Mouse (Mus musculus) liver, adult (tissue): ENCODE measurements around the gene Mael.

Experiments used
- GATA4 ChIP-seq: IDR thresholded peaks from 2 replicates; pipeline ENCODE4 v1.6.1; 2014; ENCODE audit warnings: mild to moderate bottlenecking, low read length; ENCODE audit not compliant: insufficient replicate concordance

Mael gene

DNA sequence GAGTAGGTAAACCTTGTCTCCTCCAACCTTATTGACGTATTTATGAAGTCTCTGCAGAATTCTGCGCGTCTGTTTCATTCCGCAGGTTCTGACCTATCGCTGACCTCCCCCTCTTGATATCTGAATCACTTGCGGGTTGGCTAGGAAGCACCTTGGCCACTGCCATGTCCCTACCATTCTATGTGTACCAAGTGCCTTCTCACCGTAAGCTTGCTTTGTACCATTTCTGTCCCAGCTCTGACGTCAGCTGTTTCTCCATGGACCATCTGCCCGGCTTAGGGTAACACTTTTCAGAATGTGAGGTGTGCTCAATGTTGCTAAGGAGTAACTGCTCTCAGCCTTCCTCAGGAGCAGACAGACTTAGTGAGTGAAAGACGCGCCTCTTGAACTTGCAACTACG is 67.7 kb downstream of the Mael start:
- TF ChIP-seq GATA4 = no peak

DNA sequence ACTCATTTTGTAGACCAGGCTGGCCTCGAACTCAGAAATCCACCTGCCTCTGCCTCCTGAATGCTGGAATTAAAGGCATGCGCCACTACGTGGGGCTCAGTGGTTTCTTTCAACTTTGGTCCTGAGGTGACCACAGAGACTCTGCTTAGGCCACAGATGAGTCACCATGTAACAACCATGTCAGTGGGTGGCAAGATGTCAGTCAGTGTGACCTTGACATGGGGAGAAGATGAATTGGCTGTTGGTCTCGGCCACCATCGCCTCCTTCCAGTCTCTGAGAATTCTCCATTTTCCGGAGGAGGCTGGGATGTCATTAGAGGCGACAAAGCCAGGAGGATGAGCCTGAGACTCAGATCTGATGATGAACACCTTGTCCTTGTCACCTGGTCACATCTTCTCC is 68.8 kb downstream of the Mael start:
- no peak for TF ChIP-seq GATA4

DNA sequence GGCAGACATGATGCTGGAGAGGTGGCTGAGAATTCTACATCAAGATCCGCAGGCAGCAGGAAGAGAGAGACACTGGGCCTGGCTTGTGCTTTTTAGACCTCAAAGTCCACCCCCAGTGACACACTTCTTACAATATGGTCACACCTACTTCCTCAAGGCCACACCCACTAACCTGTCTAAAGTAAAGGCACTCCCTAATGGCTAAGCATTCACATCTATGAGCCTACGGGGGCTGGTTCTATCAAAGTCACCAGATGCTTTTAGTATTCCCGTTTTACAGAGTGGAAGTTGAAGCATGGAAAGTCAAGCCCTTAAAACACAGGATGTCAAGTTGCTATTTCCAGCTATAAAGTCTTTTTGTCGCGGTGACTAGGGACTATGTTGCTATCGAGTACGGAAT is 70.5 kb downstream of the Mael start:
- no peak for TF ChIP-seq GATA4

DNA sequence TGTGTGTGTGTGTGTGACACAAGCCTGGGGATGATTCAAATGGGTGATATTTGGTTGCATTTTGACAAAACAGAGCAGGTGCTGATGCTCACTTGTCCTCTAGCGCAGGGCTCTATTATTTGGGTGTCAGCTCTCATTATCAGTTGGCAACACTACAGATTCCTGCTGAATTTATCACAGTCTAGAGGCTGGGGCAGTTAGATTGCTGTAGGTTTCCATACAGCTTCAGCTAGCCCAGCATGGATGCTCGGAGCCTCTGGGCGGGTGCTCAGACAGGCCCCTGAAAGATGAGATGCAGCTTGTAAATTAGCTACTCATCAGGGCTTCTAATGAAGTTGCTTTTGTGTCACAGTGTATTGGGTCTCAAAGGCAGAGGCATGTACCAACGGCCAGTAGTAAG is 71.1 kb downstream of the Mael start:
- no peak for TF ChIP-seq GATA4

DNA sequence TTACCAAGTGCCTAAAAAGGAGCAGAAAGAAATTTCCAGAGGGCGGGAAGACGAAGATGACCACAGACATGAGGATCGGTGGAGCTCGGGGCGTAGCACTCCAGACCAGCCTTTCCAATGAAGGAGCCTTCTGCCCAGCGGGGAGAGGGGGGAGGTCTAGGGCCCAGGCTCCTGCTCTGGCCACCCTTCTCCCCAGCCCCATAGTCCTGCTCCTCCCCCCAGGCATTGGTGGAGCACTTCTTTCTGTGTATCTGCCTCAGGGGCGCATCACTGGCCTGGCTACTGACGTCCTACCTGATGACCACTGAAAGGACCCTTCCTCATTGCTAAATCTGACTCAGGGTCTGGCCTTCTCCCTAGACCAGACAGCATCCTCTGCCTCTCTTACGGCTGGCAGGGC is 73.4 kb downstream of the Mael start:
- TF ChIP-seq GATA4 = no peak

DNA sequence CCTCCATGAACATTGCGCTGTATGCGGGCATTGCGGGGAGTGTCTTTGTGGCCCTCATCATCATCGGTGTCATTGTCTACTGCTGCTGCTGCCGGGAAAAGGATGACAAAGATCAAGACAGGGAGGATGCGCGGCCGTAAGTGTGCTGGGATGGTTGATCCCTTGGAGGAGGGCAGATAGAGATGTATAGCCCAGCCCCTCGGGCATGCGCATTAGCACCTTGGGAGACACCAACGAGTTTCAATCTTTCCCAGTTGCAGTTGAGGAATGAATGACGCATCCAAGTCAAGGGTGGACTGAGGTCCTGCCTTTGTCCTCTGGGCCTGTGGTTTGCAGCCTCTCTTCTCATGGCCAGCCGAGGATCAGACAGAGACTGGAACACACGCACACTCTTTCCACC is 74.0 kb downstream of the Mael start:
- no peak for TF ChIP-seq GATA4

DNA sequence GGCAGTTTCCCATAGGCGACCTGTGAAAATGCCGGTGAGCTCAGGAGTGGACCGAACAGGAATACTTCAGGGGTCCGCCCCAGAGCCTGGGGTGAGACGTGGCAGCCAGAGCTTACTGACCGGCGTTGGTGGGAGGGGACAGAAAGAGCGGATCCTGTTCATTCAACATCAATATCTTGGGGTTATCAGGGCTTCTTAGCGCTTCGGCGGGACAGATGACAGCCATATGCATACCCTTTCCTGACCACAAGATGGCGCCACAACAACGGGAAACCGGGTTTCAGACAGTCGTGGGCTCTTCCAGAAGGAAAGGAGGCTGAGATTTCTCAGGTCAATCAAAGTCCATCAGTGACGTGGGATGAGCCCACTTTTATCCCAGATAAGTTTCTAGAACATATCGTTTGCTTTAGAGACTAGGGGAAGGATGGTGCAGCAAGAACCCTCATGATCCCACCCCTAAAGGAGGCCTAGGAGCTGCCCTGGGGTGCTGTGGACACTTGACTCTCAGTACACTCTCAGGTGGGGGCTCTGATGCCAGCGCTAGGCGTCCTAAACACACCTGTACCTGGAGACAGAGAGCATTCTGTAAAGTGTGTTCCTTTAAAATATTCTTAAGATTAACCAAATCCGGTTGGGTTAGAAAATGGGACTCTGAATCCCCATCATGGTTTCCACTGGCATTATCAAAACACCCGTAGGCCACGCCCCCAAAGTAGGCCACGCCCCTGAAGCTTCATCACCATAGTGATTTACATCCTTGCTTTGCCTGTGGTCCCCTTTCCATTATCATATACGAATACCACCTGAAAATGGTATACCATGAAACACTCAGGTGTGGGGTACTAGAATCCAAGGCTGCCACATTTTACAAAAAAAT is 77.7 kb downstream of the Mael start:
- no peak for TF ChIP-seq GATA4

DNA sequence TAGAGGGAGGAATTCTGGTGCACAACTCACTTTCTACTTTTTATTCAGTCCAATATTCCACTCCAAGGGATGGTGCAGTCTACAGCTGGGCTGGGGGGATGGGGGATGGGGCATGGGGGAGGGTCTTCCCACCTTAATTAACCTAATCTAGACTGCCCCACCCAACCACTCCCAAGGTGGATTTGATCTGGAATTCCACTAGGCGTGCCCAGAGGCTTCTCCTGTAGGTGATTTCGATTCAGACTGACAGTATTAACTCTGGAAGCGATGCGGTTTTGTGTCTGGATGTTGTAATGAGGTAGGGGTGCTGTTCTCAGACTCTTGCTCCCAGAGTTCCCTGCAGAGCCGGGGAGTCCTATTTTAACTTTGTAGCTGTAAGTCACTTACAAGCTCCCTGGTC is 78.4 kb downstream of the Mael start:
- TF ChIP-seq GATA4 = no peak

DNA sequence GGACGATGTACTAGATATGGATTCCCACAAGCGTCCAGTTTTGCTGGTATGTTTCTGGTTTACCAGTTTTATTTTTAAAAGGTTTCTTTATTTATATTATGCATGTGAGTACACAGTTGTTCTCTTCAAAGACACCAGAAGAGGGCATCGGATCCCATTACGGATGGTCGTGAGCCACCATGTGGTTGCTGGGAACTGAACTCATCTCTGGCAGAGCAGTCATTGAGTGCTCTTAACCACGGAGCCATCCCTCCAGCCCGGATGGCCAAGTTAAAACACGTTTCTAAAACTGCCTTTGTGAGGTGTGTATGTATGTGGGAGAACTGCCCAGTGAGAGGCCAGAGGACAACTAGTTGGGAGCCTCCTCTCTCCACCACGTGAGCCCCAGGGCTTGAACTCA is 79.9 kb downstream of the Mael start:
- no peak for TF ChIP-seq GATA4

DNA sequence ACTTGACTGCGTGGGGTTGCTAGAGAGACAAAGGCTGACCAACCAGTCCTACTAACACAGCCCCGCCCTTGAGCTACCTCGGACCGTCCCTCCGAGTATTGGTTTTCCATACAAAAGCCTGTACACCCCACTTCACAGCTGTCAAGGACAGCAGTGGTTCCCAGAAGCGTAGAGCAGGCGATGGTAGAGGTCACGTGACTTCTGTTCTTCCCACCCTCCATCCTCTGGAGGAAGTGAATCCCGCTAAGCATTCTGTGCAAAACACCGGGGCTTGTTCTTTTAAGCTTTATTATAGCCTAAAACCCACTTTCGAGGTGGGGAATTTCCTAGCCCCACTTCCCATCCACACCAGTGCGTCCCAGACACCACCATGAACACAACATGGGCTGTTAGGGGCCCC is 80.8 kb downstream of the Mael start:
- TF ChIP-seq GATA4 = no peak

DNA sequence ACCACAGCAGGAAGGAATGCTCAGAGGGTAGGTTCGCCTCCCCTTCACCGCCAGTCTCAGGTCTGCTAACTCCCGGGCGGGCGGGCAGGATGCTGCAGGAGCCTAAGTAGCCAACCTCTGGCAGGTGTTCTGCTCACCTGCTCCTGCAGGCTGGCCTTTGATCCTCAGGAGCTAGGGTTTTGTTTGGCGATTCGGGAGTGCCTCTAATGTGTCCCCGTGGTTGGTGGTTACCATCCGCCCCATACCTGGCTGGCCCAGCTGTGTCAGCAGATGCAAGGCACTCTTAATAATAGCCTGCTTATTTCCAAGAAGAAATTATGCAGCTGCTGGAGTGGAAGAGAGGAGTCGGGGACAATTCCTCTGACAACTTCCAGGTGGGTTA is 83.4 kb downstream of the Mael start:
- TF ChIP-seq GATA4 = no peak

DNA sequence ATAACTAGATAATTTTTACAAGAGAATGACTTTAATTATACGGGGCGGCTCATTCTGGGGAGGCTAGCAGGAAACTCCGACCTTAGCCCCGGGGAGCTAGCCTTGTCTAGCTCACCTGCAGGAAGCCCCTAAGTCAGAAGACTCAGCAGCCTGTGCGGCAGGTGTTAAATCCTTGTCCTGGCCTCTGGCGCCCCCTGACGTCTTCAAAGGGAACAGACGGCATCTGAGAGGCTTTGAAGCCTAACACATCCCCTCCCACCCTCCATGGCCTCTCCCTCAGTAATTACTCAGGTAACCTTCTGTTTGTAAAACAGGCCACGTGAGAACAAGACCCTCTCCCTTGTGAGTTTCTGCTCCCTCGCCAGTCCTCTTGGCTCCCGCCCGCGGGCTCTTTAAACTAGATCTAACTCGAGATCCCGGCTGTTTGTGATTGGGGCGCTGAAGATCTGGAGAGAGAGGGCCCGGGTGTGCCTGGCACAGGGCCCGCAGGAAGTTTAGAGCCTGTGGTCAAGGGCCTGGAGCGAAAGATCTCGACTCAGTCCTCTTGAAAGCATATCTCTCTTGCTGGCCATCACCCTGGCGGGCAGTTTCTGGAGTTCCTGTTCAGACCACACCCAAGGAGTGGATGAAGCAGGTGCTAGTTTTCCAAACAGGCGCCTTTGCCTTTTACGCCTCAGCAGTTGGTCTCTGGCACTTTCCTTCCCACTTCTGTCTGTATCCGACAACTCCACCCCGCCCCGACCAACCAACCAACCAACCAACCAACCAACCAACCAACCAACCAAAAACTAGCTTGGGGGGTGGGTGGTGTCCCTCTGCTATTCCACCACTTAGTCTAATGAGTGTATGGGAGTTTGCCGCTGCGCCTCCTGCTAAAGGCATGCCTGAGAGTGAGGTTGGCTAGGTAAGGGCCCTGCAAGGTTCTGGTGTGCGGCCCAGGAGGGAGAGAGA is 84.1 kb downstream of the Mael start:
- no peak for TF ChIP-seq GATA4

DNA sequence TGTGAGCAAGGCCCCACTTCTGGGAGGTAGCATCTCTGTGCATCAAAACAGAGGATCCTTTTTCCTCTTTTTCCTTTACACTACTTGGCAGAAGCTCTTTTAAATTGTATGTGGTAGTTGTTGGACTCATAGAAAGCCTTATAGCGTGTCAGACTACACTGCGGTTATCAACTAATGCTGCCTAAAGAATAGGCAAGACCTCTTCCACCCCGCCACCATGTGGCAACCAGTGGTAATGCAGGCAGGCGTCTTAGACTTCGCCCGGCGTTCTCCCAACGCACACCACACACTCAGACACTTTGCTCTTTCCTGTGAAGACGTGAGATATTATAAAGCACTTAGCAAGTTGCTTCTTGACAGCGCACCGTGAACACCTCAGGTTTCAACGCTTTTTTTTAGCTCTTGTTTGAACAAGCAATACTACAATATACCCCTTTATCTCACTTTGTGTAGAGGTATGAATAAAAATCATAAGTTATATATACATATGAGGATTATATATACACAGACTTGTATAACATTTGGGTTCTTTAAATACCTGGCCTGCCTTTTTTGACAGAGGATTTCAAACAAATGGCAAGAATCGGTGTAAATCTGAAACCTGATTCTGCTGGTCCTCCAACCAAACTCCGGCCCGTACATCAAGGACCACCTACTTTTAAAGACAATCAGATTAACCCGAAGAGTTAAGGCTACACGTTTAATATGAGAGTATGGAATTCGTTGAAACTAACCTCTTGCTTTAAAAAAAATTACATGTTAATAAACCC is 85.0 kb downstream of the Mael start:
- no peak for TF ChIP-seq GATA4

DNA sequence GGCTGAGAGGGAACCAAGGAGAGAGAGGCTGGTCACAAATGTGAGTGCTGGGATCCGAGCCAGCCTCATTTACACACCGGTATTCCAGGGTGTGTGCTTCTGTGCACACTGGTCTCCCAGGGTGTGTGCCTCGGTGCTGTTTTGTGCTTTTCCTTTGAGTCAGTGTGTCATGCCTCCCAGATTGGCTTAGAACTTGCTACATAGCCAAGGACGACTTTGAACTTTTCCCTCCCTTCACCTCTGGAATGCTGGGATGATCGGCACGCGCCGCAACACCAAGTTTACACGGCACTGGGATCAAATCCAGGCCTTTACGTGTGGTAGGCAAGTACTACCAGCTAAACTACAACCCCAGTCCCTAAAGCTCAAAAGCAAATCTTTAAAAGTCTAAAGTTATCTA is 86.5 kb downstream of the Mael start:
- no peak for TF ChIP-seq GATA4

DNA sequence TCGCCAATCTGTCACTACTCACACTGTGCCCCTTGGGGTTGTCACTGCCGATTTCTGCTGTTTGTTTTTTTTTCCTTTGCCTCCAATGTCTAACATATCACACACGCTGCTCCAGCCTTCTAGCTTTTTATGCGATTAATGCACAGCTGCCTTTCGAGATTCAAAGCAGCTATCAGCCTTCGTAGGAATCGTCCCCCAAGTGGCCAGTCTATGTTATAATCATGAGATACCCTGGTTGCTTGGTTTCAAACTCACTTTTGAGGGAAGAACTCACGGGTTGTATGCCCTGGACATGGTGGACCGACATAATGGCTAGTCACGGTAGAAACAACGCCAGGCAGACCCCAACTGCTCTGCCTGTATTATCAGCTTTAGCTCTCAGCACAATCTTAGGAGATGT is 87.2 kb downstream of the Mael start:
- no peak for TF ChIP-seq GATA4
